Mouse (Mus musculus): ENCODE results near the gene Fkbp2. TPM values are rescaled to one million over a fixed set of nuclear protein-coding genes. Genes with fewer than 3 reads are reported as not detected.

Gene Fkbp2
- total RNA-seq, 4 experiments from 2014 or later = 79.1 to 129 (median 98.4) TPM

DNA sequence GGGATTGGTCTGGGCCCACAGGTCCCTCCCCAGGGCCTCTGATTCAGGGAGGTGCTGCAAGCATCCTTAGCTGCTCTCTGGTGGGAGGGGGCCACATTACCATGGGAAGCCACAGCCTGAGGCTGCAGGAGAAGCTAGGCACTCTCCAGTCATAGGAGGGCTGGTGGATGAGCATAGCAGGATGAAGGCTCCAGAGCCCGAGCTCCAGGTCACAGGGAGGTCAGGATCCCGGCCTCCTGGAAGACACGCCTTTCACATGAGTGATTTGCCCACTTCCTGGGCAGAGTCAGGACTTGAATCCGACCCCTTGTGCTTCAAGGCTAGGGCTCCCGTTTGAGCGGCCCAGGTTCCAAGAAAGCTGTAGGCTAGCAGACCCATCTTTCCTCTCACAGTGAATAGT is 8.7 kb downstream of the Fkbp2 start:
- DNase-seq (ENCODE audit: low spot score in 2 of 2) = no peak

DNA sequence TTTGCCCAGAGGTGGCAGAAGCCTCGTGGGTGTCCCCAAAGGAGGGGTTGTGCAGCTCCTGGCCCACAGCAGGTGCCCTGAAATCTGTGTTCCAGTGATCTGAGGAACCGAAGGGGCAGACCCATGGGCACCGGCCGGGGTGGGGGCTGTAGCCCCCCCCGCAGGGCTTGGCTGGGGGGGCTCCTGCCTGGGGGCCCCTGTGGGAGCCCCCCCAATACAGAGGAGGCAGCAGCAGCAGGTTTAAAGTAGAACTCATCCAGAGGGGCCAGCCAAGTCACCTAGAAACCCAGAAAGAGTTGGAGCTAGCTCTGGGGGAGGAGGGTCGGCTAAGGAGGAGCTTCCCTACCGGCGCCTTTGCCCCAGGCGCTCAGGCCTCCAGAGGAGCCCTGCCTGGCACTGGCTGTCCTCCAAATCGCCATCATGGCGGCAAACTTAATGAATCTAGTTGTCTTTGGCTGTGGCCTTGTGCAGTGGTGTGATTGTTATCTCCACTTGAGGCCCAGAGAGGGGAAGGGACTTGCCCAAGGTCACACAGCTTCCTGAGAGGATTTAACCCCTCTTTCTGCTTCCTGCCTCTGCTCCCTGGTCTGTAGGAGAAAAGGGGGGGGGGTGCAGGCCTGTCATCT is 9.7 kb downstream of the Fkbp2 start:
- DNase-seq (ENCODE audit: low spot score in 2 of 2) = no peak

DNA sequence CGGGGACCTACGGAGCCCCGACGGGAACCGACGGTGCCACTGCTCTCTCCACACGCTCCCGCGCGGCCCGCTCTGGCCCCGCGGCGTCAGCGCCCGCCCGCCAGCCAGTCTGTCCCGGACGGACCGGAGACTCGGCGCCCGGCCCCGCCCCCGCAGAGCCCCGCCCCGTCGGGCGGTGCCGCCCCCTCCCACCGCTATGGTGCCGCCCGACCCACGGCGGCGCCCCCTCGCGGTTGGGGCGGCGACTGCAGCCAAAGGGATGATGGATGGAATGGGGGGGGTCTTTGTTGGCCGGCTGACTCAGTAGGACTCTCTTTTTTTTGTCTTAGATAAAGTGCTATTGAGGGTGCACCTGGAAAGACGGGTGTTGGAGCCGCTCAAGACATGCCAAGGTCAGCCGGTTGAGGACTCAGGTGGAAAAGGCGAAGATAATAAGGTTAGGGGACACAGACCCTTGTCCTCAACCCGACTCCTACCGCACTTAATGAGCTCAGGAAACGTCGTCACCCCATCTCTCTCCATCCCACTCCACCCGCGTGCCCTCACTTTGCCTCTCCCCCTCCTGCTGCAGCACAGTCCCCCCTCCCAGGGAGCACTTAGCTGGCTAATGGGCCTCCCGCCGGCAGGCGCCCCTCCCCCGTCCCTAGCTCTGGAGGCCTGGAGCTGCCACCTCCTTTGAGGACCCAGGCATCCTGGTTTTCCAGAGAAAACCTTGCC is 10.5 kb downstream of the Fkbp2 start:
- DNase-seq (ENCODE audit: low spot score in 2 of 2) = no peak

DNA sequence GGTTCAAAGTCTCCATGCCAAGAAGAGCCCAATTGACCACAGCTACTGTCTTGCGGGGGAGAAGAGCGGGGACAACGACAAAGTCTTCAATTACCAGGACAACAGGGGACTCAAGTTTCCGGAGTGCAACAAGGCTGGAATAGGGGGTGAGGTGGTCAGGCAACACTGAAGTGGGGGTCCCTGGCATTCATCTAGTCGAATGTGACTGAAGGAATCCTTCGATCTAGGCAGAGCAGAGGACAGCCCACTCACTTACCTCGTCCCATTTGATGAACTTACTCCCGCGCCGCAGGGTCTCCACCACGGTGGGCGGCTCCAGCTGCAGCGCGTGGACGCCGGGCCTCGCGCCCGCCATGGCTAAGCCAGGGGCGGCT is 11.0 kb downstream of the Fkbp2 start:
- DNase-seq (ENCODE audit: low spot score in 2 of 2) = no peak

DNA sequence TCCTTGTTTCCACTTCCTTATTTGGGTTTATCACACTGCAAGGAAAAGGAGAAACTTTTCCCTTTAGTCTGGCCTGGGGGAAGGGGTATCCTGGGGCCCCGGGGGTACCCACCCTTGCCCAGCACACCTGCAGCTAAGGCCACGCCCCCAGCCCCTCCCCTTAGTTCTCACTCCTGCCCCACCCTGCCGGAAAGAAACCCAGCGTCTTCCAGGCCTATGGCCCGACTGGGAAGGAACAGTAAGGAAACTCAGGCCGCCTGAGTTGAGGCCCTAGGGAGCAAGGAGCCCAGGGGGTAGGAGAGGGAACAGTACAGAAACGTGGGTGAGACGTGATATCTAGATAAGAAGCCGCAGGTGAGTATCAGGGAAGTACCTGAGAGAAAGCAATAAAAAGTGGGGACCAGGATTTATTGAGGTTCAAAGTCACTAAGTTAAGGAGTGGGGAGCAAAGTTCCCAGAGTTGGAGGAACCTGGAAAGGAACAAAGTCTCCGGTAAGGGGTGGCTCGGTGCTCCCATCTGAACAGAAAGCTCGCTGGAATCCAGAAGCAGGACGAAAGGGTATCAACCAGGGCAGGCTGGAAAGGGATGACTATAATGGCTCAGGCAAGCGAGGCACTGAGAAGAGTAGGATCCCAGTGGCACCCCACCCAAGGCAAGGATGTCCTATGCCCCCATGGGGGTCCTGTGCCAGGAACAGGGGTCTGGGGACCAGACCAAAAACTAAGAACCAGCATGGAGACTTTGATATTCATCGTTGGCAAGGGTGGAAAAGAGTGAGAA is 11.6 kb downstream of the Fkbp2 start:
- DNase-seq (ENCODE audit: low spot score in 2 of 2) = no peak

DNA sequence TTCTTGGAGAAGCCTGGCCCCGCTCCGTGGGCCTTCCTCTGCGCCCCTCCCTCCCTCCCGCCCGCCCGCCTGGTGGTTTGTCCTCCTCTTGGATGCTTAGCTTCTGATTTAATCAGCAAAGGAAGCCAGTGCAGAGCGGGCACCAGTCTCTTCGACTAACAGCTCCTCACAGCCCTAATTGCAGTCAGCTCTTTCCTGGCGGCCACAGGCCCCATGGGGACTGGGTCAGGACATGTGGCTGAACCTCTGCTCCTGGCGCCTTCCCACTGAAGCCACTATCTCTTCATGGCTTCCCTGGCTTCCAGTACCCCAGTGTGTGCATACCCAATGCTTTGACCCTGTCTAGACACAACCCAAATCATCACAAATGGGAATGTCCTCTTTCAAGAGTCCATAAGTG is 23.8 kb downstream of the Fkbp2 start:
- no peak for DNase-seq (ENCODE audit: low spot score in 2 of 2)

DNA sequence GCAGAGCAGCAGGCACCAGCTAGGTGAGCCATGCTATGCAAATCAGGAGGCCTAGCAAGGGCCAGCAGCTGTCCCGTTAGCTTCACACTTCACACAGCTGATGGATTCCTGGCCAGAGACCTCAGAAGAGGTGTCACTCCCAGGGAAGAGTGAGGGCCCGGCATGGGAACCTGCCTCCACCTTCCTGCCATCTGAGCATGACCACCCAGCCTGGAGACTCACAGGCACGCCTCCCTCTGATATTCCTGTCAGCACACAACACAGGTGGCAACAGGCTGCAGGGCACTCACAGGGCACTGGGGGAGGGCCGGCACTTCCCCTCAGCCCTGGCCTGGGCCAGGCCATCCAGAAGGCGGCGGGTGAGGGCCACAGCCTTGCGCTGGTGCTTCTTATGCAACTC is 24.9 kb downstream of the Fkbp2 start:
- no peak for DNase-seq (ENCODE audit: low spot score in 2 of 2)

DNA sequence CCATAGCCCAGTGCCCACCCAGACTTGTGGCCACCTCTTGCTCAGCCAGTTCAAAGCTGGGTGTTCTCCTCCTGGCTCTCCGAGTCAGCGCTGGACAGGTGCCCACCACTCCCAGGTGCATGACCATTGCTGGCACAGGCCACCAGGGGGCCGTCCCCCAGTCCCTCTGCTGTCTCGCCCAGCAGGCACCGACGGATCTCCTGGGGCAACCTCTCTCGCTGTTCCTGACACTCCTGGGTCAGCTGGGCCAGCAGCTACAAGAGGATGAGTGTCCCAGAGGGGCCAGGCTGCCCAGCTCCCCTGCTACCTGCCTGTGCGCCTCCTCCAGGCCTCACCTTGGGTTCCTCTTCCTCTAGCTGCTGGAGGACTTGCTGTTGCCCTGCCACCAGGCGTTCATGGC is 26.3 kb downstream of the Fkbp2 start:
- no peak for DNase-seq (ENCODE audit: low spot score in 2 of 2)

DNA sequence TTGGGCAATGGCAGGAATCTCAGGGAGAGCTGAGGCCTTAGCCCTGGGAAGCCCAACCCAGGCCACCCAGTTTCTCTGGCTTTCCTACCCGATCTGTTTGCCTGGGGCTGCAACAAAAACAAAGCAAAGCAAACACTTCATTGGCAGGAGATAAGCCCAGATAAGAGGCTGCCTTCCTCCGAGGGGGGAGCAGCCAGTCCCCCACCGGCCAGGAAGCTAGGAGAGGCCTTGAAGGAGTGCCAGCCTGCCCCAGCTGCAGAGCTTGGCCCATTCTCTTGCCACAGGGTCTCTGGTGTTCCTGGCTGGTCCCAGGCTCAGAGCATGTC is 27.6 kb downstream of the Fkbp2 start:
- no peak for DNase-seq (ENCODE audit: low spot score in 2 of 2)

DNA sequence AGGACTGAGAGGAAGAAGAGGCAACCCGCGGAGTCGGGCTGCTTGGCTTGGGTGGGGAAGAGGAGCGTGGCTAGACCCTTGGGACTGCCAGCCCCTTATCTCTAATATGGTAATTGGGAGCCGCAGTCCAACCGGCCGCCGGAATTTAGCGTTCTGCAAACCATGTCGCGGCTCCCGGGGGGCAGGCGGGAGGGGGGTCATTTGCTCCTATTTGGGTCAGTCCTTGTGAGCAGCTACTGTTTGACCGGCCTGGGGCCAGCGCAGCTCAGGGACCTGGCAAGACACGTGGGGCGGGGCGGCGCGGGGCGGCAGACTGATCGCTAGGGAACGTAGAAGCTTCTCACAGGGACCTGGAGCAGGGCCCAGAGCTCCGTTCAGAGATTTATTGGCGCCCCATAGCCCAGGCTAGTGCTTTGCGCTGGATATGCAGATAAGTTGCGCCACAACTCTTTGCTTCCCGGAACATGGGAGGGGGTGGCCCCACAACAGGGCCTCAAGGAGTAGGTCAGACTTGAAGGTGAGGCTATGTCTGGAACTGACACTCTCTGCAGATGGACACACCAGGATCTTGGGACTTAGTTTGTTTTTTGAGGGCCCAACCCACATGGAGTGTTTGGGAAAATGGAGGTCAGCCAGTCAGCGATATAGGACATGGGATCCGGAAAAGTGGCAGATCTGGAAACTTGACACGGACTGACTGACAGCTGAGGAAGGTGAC is 28.1 kb downstream of the Fkbp2 start:
- DNase-seq (ENCODE audit: low spot score in 2 of 2) = peak in 1 of 2 experiments; percentile 82

DNA sequence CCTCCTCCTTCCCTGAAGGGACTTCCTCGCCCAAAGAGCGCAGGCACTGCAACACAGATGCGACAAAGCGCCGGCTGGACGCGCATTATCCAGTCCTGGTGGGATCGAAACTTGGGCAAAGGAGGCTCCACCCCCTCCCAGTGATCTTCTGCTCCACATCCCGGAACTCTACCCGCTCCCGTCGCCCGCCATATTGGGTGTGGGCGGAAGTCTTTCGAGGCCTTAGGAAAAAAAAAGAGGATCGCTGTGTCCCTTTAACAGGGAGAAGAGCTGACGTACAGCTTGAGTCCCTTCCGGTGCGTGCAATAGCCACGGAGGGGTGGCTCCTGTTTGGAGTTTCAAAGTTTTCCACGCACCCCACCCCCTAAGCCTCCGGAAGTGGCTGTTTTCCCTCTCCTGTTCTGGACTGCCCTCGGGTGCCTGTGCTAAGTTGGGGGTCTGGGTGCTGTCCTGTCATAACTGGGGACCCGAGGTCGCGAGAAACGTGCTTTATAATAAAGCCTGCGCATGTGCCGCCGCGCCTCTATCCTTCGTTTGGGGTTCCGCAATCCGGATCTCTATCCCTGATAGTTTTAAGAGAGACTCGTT is 28.8 kb downstream of the Fkbp2 start:
- DNase-seq (ENCODE audit: low spot score in 2 of 2) = peak; percentile 86 to 94

DNA sequence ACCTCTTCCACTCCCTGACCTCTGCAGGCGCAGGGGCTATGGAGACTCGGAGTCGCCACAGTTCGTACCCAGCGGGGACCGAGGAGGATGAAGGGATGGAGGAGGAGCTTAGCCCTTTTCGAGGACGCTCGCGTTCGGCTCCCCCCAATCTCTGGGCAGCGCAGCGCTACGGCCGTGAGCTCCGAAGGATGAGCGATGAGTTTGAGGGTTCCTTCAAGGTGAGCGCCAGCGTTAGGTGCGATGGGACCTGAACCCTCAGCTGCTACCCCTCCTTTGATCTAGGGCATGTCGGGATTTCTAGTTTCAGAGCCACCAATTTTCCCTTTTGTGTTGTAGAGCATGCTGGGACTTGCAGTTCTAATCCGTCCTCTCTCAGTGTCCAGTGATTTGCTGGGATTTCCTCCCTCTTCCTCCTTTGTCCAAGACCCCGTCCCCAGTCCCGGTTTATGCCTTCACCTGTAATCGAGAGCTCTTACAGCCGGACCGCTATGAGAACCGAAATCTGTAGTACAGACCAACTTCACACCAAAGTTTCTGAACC is 29.6 kb downstream of the Fkbp2 start:
- DNase-seq (ENCODE audit: low spot score in 2 of 2) = peak in 1 of 2 experiments; percentile 51

DNA sequence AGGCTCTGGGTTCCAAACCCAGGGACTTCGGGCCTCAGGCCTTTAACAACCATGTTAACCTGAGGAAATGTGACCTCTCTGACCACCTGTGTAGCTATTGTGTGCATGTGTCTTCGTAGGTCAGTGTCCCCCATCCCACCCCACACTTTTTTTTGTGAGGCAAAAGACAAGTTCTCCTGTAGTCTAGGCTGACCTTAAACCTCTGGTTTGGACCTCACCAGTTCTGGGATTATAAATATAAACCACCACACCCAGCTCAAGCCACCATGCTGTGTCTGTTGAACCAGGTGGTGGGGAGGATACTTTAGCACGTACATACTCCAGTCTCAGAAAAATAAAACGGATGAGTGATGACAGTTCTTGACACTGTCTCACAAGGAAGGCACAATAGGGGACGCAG is 30.4 kb downstream of the Fkbp2 start:
- DNase-seq (ENCODE audit: low spot score in 2 of 2) = no peak

DNA sequence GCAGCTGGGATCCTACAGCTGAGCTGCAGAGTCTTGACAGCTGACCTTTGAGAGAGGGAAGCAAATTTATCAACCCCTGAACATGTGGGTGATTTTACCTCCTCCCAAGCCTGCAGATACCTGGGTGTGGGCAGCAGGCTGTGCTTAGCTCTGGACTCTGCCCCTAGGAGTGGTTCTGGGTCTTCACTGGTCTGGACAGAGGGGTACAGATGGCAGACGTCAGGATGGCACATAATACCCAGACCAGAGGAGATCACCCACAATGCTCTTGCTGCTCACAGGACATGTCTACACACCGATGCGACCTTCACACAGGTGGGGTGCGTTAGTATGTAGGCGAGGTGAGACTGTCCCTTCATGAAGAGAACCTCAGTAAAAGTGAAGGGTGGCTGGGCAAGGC is 30.8 kb downstream of the Fkbp2 start:
- DNase-seq (ENCODE audit: low spot score in 2 of 2) = no peak

DNA sequence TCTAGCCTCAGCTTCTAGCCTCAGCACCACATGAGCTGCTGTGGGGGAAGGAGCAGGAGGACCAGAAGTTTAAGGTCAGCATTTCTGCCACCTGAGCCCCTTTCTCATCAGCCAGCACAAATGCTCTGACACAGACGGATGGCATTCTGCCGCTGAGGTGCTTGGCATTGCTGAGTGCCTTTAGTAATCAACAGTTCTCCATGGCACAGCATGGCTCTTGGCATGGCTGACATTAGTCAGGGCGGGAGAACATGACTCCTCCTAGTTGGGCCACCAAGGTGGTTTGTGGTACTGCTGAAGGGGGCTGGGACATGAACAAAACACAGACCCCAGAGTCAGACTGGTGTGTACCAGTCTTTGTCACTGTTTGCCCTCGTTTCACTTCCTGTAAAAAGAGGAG is 32.1 kb downstream of the Fkbp2 start:
- no peak for DNase-seq (ENCODE audit: low spot score in 2 of 2)

DNA sequence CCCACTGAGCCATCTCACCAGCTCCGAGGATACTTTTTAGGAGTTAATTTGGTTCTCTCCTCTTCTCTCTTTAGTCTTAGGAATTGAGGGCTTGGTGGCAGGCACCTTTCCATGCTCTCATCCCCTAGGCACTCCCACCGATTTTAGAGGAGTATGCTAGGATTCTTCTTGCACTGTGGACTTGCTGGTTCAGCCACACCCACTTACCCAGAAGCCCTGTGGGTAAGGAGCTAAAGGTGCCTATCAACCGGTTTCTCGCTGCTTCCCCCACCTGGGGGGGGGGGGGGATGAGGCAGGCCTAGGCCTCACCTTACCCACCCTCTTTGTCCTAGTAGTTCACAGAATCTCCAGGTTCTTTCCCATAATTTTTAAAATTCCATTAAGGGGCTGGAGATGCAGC is 32.6 kb downstream of the Fkbp2 start:
- DNase-seq (ENCODE audit: low spot score in 2 of 2) = no peak

DNA sequence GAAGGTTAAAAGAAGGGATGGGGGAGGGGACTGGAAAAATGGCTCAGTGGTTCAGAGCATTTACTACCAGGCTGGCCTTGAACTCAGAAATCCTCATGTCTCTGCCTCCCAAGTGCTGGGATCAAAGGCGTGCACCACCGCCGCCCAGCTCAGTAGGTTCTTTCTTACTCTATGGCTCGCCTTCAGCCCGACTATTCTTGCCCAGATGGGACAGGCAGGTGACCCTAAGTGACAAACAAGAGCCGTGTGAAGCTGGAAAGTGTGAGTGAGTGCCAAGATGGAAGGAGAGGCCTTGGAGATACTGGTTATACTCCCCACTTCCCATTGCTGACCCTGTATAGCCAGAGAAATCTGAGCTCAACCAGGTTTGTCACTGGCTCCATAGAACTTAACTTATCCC is 36.6 kb downstream of the Fkbp2 start:
- DNase-seq (ENCODE audit: low spot score in 2 of 2) = no peak

DNA sequence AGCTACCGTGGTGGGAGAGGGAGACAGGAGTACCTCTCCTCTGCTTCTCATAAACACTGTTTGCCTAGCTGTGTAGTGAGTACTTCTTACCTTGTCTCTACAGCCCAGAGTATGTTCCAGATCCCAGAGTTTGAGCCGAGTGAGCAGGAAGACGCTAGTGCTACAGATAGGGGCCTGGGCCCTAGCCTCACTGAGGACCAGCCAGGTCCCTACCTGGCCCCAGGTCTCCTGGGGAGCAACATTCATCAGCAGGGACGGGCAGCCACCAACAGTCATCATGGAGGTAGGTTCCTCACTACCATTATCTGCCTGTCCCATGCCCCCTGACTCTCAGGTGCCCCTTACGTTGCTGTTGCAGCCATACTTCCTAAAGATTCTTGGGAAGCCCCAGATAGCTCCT is 37.5 kb downstream of the Fkbp2 start:
- DNase-seq (ENCODE audit: low spot score in 2 of 2) = no peak

DNA sequence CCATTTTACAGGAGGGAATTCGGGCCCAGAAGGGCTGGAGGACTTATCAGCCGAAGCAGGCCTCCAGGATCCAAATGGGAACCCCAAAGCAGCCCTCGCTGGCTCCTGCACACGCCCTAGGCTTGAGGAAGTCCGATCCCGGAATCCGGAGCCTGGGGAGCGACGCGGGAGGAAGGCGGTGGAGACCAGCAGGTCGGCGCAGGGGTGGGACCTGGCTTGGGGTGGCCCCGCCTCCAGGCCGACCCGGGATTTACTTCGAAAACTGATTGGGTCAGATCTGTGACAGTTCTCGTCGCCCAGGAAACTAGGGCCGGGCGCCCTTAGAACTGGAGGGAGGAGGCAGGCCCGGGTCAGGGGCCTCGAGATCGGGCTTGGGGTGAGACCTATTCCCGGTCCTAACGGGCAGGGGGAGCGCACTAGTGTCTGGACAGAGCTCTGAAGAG is 38.0 kb downstream of the Fkbp2 start, which contains the start of gene Gpr137:
Gene Gpr137, minus strand, starts transcription at position 232 of the 443 bp plus-strand sequence.
- peak; percentile 85 to 94 for DNase-seq (ENCODE audit: low spot score in 2 of 2)

DNA sequence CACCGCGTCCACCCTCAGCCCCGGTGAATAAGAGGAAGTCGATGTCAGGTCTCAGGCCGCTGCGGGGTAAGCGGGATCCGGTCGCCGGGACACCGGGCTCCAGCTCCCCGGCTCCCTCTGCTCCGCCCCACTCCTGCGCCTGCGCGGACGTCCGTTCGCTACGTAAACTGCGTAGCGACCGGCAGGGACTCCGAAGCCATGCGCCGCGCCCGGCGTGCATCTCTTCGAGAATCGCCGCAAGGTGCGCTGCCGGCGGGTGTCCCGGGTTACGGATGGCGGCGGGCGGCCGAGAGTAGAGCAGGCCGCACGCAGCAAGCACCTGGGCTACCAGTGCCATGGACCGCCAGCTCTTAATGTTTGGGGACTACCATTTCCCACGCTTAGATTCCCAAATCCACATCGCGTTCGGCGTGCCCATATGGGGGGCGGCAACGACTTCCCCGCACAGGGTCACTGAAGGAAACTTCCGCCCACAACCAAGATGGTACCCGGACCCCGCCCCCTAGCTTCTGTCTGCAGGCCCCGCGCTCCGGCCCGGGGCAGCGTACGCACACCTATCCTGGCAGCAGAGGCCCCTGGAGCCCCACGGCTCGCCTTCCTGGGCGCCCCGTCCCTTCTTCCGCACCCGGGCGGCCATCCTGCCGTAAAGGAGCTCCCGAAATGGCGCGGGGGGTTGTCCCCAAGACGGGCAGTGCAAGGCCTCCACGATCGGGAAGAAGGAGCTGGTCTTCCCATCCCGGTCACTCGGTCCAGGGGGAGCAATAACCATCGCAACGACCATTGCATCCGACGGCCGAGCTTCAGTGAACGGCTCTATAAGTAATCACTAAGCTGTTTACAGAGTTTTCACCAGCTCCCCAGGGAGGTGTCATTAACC is 38.7 kb downstream of the Fkbp2 start, which contains the start of gene Bad:
Gene Bad, plus strand, starts transcription at position 490 of the 877 bp plus-strand sequence.
- peak; percentile 84 to 97 for DNase-seq (ENCODE audit: low spot score in 2 of 2)

All from left cerebral cortex, adult 8-10 months (tissue).